Mouse (Mus musculus) monocyte, adult 2 months (primary cell): ENCODE results near the gene Siah1b.

Source experiments
- DNase-seq, 2 experiments: peaks; one replicate each; pipeline ENCODE4 v3.0.0; 2022; ENCODE audit warnings: low spot score in 2 of 2, low read depth in 1 of 2

Siah1b gene

GRCm38 (mm10) chrX:164035401-164035800 lies 40.9 kb downstream of the Siah1b start:
- no peak for DNase-seq

- DNase-seq = no peak
Measured at GRCm38 (mm10) chrX:164032526-164032925, 43.8 kb downstream of the Siah1b start.

DNA sequence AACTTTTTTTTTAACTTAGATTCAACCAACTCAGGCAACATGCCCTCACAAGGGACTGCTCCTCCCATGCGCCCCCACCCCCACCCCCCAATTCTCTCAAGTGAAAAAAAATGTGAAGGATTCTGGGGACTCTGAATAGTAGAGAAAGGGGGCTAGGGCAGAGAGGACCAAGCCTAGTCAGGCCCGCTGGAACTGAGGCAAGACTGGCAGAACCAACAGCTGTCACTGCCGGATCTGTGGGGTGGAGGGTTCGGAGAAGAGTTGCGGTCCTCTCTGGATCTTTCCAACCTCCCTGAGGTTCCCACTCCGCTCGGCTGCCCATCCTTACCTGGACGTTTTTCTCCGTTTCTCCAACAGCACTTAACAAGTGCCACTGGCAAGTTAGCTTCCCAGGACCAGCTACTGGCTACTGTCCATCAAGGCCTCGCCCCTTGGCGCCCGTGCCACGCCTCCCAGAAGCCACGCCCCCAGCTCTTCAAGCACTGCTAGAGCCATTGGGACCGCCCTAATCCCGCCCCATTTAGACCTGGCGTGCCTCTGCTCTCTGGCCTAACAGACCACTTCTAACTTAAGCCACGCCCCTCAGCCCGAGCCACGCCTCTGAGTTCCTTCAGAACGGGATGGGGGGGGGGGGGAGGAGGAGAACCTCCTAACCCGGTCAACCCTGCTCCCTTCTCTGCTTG lies 48.5 kb downstream of the Siah1b start, which contains the start of gene Car5b:
TSS of gene Car5b (minus strand) at position 391 of the 683 bp plus-strand sequence.
- DNase-seq = peak; percentile 56 to 70
